Mouse (Mus musculus): Measurements from ENCODE around the gene Tomm7.

- no peak for TF ChIP-seq GATA1 (IDR thresholded peaks at IDR 0.05; ENCODE audit: low read length)
- no peak for TF ChIP-seq TAL1 (IDR thresholded peaks at IDR 0.05; ENCODE audit: low read length)
Observed at GRCm38 (mm10) chr5:23838158-23838557, 5.8 kb downstream of the Tomm7 start.

All from erythroblast, embryonic 14.5 days (primary cell).